Mouse (Mus musculus): ENCODE results near the gene Slc35e2. TPM values are rescaled to one million over a fixed set of nuclear protein-coding genes. Genes with fewer than 3 reads are reported as not detected.
"Not testable (repeated sequence)": the region's sequence is repeated elsewhere in the genome, so short reads cannot be mapped to it uniquely, and the experiment has no call there.

The Slc35e2 gene
- total RNA-seq, 2 experiments from 2014 or later, result 2.9 to 3.8 TPM

- no peak for DNase-seq
- intact Hi-C loops (cut with DNase I), result loop anchor here (10.0 kb wide), 1 partner anchor 507 kb away; no protein-coding TSS in a partner anchor
Measured at GRCm38 (mm10) chr4:155611860-155612259, 10.6 kb downstream of the Slc35e2 start.

- intact Hi-C loops (cut with DNase I), result loop anchor here (10.0 kb wide), 1 partner anchor 508 kb away; no protein-coding TSS in a partner anchor
Measured at GRCm38 (mm10) chr4:155613264-155613663, 12.0 kb downstream of the Slc35e2 start.

GRCm38 (mm10) chr4:155618321-155618720, 17.1 kb downstream of the Slc35e2 start:
- DNase-seq, result no peak
- intact Hi-C loops (cut with DNase I), result loop anchor here (10.0 kb wide), 1 partner anchor 514 kb away; no protein-coding TSS in a partner anchor

More at GRCm38 (mm10) chr4:155613264-155613663, 12.0 kb downstream of the Slc35e2 start:
- no peak for DNase-seq

GRCm38 (mm10) chr4:155624338-155625291, 23.4 kb downstream of the Slc35e2 start, which contains the start of gene Cdk11b:
Gene Cdk11b (plus strand): TSS chr4:155624854.
- peak; percentile 89 to 92 for DNase-seq
- intact Hi-C loops (cut with DNase I), result no loop called here

- no peak for DNase-seq
- intact Hi-C loops (cut with DNase I), result no loop called here
Measured at GRCm38 (mm10) chr4:155630267-155630666, 29.1 kb downstream of the Slc35e2 start.

GRCm38 (mm10) chr4:155635766-155636499, 34.7 kb downstream of the Slc35e2 start:
- intact Hi-C loops (cut with DNase I), result loop anchor here (5.0 kb wide), 1 partner anchor 116 kb away; no protein-coding TSS in a partner anchor
- no peak for DNase-seq

GRCm38 (mm10) chr4:155643531-155643930, 42.3 kb downstream of the Slc35e2 start:
- intact Hi-C loops (cut with DNase I), result no loop called here
- DNase-seq, result no peak

- DNase-seq; intact Hi-C loops (cut with DNase I): not testable (repeated sequence)
Measured at GRCm38 (mm10) chr4:155645308-155645707, 44.1 kb downstream of the Slc35e2 start, which contains the start of gene Gm10563. Gene Gm10563 (minus strand): TSS chr4:155645408.

- DNase-seq, result no peak
- intact Hi-C loops (cut with DNase I), result no loop called here
Measured at GRCm38 (mm10) chr4:155645721-155646120, 44.5 kb downstream of the Slc35e2 start.

GRCm38 (mm10) chr4:155649355-155649754, 48.1 kb downstream of the Slc35e2 start:
- intact Hi-C loops (cut with DNase I), result no loop called here
- no peak for DNase-seq

- DNase-seq, result no peak
- intact Hi-C loops (cut with DNase I), result no loop called here
Measured at GRCm38 (mm10) chr4:155651553-155652269, 50.5 kb downstream of the Slc35e2 start.

GRCm38 (mm10) chr4:155652283-155653085, 51.3 kb downstream of the Slc35e2 start:
- no peak for DNase-seq
- intact Hi-C loops (cut with DNase I), result no loop called here

- peak; percentile 44 to 47 for DNase-seq
- intact Hi-C loops (cut with DNase I), result no loop called here
Measured at GRCm38 (mm10) chr4:155653086-155653450, 51.9 kb downstream of the Slc35e2 start, which contains the start of gene Mmp23. Gene Mmp23 (minus strand): TSS chr4:155653384.

- intact Hi-C loops (cut with DNase I), result no loop called here
- no peak for DNase-seq
Measured at GRCm38 (mm10) chr4:155653451-155654182, 52.4 kb downstream of the Slc35e2 start.

- DNase-seq, result no peak
- intact Hi-C loops (cut with DNase I), result no loop called here
Measured at GRCm38 (mm10) chr4:155654183-155654455, 52.9 kb downstream of the Slc35e2 start.

GRCm38 (mm10) chr4:155654456-155655298, 53.5 kb downstream of the Slc35e2 start:
- no peak for DNase-seq

GRCm38 (mm10) chr4:155656214-155656751, 55.1 kb downstream of the Slc35e2 start:
- DNase-seq, result no peak
- intact Hi-C loops (cut with DNase I), result no loop called here

More at GRCm38 (mm10) chr4:155654456-155655298, 53.5 kb downstream of the Slc35e2 start:
- intact Hi-C loops (cut with DNase I), result no loop called here

- DNase-seq, result no peak
- intact Hi-C loops (cut with DNase I), result no loop called here
Measured at GRCm38 (mm10) chr4:155658961-155659360, 57.7 kb downstream of the Slc35e2 start.

Measured in gastrocnemius, postnatal 36 days (tissue).